Mouse (Mus musculus) layer of hippocampus, postnatal 36 days (tissue): ENCODE measurements around the gene Scd1. TPM values are rescaled to one million over a fixed set of nuclear protein-coding genes. Genes with fewer than 3 reads are reported as not detected.
"Not testable (repeated sequence)": the region's sequence is repeated elsewhere in the genome, so short reads cannot be mapped to it uniquely, and the experiment has no call there.

Experiments used
- DNase-seq, 2 experiments: peaks; one replicate each; pipeline ENCODE4 v3.0.0; 2022
- total RNA-seq, 2 experiments: library from RNA; stranded (reverse); gene quantifications; 2 replicates each; pipeline ENCODE4 v1.2.3; 2021

The Scd1 gene
- total RNA-seq, 2 experiments from 2014 or later = 121 to 157 TPM

GRCm38 (mm10) chr19:44396742-44397141, 10.9 kb downstream of the Scd1 start:
- DNase-seq = no peak

DNA sequence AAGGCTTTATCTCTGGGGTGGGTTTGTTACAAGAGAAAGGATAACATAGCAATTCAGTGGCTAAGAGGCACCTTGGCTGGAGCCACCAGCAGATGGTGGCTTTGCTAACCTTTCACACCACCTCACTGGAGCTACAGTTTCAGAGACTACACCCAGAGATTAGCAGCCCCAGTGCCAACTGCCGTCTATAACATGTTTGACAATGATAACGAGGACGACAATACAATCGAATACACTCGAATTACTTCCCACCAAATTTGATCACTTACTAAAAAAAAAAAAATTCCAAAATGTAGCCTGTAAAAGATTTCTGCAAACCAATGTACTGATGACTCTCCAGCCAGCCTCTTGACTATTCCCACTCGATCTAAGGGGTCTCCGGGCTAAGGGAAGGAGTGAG, 12.7 kb downstream of the Scd1 start:
- DNase-seq = no peak

DNA sequence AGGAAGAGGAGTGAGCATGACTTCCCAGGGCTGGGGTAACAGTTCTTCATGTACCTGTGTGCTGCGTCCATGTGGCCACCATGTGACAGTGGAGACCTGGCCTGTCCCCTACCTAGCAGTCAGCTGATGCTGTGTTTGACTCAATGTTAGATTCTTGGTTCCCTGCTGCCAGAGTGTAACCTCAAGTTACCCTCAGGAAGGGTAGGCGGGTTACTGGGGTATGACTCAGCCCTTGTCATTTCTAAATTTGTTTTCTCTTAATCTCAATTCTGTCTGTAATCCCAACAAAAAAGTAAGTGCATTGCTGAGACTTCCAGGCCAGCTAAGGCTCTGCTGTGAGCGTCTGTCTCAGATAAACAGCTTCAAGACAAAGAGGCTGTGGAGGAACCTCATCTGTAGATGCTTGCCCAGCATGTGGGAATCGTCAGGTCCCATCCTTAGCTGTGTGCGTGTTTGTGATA, 13.7 kb downstream of the Scd1 start:
- no peak for DNase-seq

GRCm38 (mm10) chr19:44392339-44393009, 15.2 kb downstream of the Scd1 start:
- DNase-seq = no peak

- no peak for DNase-seq
Observed at GRCm38 (mm10) chr19:44391856-44392255, 15.8 kb downstream of the Scd1 start.

GRCm38 (mm10) chr19:44389507-44389906, 18.2 kb downstream of the Scd1 start:
- no peak for DNase-seq

DNA sequence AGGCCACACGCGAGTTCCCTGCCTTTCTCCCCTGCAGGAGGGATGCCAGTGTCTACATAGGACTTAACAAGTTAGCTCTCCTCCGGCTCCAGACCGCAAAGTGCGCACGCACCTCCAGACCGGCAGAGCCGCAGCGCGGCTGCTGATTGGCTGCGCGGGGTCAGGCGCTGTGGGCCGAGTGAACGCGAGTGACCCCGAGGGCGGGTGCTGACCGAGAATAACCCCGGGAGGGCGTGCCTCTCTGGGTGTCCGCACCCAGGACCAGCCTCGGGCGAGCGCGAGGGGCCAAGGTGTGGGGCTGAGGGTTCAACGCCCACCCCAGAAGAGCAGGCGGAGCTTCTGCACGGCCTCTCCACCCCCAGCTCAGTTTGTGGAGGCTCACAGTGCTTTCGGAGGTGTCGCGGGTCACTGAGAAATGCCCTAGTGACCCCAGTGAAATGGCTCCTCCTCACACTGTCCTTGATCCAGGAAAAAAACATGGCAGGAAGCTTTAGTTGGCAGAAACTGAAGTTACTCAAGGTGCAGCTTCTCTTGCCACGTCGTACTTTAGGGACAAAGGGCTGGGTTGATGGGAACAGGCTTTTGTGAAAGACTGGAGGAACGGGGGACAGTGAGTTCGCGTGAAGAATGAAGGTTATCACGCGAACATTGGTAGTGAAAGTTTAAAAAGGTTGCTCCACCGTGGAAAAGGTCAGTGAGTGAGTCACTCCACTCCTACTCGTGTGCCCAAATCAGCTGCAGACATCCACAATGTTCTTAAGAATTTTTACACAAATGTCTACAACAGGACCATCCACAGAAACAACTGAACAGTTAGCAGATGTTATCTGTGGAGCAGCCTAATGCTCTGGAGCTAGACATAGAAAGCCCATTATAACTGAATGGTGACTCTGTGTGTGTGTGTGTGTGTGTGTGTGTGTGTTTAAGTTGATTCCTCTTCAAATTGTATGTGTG, 18.9 kb downstream of the Scd1 start:
- DNase-seq = peak; percentile 86 to 87

DNA sequence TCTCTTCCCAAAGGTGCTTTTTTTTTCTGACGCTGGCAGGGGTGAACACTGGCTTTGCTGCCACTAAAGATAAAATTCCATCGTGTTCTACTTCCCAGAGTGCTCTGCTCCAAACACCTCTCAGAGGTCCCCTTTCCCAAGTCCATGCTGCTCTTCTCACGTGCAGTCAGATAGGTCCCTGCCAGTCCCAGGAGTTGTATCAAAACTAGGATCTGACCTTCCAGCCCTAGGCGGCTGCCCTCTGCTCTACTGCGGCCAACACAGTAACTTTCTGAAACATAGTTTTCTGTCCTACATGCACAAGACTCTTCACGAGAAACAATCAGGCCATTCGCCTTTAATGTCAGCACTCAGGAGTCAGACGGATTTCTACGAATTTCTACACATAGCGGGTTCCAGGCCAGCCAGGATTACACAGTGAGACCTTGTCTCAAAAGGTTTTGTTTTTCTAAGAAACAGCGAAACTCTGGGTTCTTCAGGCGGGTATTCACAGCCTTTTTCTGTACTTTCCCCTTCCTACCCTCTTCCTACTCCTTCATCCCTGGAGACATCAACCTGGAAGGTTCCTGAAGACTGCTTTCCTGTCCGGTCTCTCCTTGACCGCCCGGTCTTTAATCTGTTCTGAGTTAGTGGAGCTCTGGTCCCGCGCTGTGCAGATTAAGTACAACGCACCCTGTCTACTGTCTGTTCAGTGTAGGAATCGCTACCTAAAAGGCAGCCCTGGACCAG, 19.8 kb downstream of the Scd1 start:
- DNase-seq = no peak

GRCm38 (mm10) chr19:44387089-44387671, 20.5 kb downstream of the Scd1 start:
- DNase-seq = no peak

DNA sequence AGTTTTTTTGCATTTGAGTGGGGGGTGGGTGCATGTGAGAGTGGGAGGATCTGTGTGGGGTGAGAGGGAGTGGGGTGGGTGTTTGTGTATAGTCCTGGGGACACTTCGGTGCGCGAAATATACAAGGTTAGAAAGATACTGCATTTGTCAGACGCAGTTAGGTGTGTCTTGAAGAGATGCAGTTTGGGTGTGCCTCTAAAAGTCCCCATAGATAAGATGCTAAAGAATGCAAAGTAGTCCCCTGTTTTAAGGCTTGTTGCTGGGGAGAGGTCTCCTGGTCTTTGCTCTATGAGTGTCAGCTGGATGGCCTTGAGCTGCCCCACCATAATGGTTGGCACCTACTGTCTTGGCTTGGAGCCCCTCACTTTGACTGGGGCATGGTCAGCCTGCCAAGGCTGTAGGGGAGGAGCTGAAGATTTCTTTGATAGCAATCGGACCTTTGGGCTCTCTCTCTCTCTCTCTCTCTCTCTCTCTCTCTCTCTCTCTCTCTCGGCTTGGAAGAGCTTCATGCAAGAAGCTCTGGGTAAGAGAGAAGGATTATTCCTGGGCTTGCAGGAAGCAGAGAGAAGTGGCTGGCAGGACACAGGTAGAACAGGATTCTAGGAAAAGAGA, 21.7 kb downstream of the Scd1 start:
- DNase-seq = no peak

DNA sequence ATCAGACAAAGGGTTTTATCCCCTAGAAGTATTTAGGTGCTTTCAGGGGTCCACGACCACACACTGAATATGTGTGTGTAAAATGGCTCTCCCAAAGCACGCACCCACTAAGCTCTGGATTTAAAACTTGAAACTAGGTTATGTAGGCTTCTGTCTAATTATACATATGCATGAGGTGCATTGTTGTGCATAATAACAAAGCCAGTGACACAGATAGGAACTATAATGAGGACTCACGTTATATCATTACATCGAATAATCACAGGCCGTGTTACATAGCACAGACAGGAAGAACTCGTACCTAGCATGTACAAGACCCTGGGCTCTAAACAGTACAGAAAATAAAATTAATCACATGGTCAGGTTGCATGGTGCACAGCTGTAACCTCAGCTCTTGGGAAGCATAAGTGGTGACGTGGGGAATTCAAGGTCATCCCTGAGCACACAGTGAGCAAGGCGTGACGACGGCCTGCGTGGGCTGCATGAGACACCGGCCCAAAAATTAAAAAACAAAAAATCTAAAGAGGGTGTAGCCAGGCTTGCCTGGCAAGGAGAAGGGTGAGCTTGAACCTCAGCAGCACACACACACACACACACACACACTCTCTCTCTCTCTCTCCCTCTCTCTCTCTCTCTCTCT, 24.9 kb downstream of the Scd1 start:
- DNase-seq = no peak

GRCm38 (mm10) chr19:44380065-44380464, 27.6 kb downstream of the Scd1 start:
- no peak for DNase-seq

- no peak for DNase-seq
Observed at GRCm38 (mm10) chr19:44379090-44379489, 28.6 kb downstream of the Scd1 start.

GRCm38 (mm10) chr19:44377629-44378375, 29.9 kb downstream of the Scd1 start:
- no peak for DNase-seq

- no peak for DNase-seq
Observed at GRCm38 (mm10) chr19:44376511-44376951, 31.1 kb downstream of the Scd1 start.

DNA sequence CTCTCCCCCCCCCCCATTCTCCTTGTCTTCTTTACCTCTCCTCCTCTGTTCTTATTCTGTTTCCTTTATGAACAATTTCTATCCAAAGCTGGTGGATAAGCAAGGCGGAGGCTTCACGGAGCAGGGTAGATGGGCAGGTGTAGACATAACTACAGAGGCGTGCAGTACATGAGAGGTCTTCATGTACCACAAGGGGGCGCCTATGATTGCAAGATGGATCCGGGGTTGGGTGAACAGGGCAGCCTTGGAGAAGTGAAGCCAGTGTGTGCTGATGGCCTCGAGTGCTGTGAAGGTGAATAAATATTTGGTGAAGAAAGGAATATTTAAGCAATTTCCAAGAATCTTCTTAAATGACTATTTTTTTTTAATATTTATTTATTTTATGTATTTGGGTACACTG, 34.7 kb downstream of the Scd1 start:
- peak; percentile 41 to 62 for DNase-seq

DNA sequence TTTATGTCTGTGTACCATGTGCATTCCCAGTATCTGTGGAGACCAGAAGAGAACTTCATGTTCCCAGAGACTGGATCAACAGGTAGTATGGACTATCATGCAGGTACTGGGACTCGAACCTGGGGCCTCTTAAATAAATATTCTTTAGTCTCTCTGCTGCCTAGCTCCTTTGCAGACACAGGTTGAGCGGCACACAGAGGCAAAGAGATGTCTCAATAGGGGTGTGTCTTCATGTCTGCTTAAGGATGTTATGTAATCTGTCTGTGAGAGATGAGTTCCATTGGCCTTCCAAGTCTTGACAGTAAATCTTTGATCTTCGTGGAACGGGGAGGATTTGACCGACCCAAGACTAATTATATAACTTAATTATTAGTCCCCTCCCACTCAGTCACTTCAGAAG, 37.4 kb downstream of the Scd1 start:
- DNase-seq = no peak

DNA sequence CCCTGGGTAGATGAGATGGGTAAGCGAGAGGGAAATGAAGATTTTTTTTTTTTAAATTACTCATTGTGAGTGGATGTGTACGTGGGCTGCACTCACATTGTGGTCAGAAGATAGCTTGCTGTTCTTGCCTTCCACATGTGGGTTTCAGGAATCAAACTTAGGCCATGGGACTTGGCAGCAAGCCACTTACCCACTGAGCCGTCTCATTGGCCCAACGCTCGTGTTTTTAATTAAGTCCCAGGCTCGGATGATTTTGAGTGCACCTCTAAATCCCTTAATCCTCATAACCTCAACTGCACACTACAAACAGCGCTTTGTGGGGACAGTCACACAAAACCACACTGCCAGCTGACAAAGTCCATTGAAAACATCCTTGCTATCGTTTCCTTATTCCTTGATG, 38.3 kb downstream of the Scd1 start:
- DNase-seq = no peak

DNA sequence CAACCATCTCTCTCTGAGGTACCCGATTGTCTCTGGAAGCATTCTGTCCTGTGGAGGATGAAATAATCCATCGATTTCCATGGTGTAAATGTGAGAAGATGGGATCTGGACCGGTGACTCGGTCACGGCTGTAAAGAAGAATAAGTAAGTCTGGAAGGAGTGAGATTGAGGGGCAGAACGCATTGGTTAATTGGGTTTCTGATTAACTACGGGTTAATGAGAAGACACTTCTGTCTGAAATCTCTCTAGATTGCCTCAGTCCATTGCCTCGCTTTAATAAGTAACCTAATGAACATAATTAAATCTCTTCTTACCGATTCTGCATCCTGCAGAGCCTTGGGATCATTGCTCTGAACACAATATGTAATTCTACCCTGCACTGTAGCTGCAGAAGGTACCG, 40.6 kb downstream of the Scd1 start:
- DNase-seq = not testable (repeated sequence)

DNA sequence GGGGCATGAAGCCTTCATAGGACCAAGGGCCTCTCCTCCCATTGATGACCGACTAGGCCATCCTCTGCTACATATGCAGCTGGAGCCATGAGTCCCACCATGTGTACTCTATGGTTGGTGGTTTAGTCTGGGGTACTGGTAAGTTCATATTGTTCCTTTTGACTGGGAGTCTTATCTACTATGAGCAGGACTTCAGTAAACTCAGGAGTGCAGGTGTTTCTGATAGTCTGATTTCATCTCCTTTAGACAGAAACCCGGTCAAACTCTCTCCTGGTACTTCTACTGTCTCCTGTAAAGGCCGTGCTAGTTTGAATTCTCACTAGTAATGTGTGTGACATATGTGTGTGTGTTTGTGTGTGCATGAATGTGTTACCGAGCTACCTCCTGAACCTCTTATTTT, 41.9 kb downstream of the Scd1 start:
- no peak for DNase-seq

GRCm38 (mm10) chr19:44364029-44364428, 43.6 kb downstream of the Scd1 start:
- DNase-seq = peak; percentile 6 to 21
